Mouse (Mus musculus) bone marrow macrophage, adult 2 months (primary cell): Measurements from ENCODE around the gene Asah2.

Experiments used
- CTCF ChIP-seq: IDR thresholded peaks from 2 replicates; pipeline ENCODE4 v1.5.1; 2012; ENCODE audit warnings: low read depth, mild to moderate bottlenecking, low read length, moderate library complexity
- POLR2A ChIP-seq: IDR thresholded peaks from 2 replicates; pipeline ENCODE4 v1.6.1; 2012; ENCODE audit warnings: mild to moderate bottlenecking, low read depth, low read length, borderline replicate concordance

- TF ChIP-seq CTCF (no peak), POLR2A (no peak)
Measured at GRCm38 (mm10) chr19:32148710-32149109, 40.7 kb upstream of the Asah2 start.
